Mouse (Mus musculus): ENCODE measurements around the gene Ercc2. TPM values are rescaled to one million over a fixed set of nuclear protein-coding genes. Genes with fewer than 3 reads are reported as not detected.
A peak's percentile ranks its signal among the peaks of the same experiment; 100 is the strongest.

Ercc2 gene
- total RNA-seq (2018; cell fraction: chromatin; rRNA removed) = 100 to 1,000 TPM in 1 of 26 experiments, 10 to 100 TPM in 25; 17.7 to 127 (median 48.6) TPM
- total RNA-seq (2018; cell fraction: cytosol; rRNA removed) = 10 to 100 TPM in 15 of 26 experiments, 1 to 10 TPM in 11; 6.0 to 13.2 (median 10.7) TPM
- 10 to 100 TPM in 25 of 26 experiments, 1 to 10 TPM in 1; 9.5 to 50.6 (median 21.4) TPM for total RNA-seq (2018; cell fraction: nucleus; rRNA removed)
- 5.6 to 14.2 TPM (median 13.1 TPM) in 3 replicates for polyA plus RNA-seq (2018)

GRCm38 (mm10) chr7:19381377-19382165 is at the start of gene Ercc2:
Gene Ercc2, plus strand, starts transcription at chr7:19382010.
- WGBS (ENCODE audit: missing documents) = 7% methylated on average over 48 of the region's 48 CpGs

DNA sequence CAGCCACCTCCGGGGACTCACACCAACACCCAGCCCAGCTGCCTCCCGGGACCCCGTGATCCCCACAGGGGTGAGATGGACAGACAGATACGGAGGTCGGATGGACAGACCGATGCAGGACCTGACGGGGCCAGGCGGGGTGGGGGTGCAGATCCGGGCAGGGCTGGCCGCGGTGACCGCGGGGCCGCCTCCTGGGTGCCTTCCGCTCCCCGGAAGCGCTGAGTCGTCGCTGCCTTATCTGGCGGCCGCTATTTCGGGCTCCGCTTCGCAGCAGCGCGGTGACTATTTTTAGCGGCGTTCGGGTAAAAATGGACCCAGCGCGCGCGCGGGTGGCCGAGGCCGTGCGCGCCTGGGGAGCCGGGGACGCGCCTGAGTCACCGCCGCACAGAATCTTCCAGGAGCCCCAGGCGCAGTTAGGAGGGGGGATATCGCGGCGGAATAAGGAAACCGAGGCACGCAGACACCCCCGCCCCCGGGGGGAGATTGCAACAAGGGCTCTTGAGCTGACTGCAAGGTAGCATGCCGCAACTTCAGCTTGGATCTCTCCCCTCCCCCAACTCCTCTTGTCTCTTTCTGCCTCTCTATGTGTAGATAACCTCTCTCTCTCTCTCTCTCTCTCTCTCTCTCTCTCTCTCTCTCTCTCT is 49.0 kb upstream of the Ercc2 start:
- Histone ChIP-seq H3K27ac (peak overlapping the region; percentile 38; the same call in 1 of the 2 replicates), H3K4me3 (ENCODE audit: inconsistent target) (peak overlapping the region; percentile 31), H3K36me3 (ENCODE audit: inconsistent target) (no peaks in the 10 kb centered on the region), H3K79me2 (ENCODE audit: inconsistent target) (no peaks in the 10 kb centered on the region)
- 1% methylated on average over 37 of the region's 52 CpGs for WGBS (ENCODE audit: missing documents)

More at GRCm38 (mm10) chr7:19381377-19382165, at the start of gene Ercc2:
- no peak within 1 kb of the TSS for H3K27ac ChIP-seq
- H3K36me3 ChIP-seq (ENCODE audit: inconsistent target) = peaks cover 21% of the 10 kb centered on the region
- H3K4me3 ChIP-seq (ENCODE audit: inconsistent target) = peak within 1 kb of the TSS; percentile 72
- H3K79me2 ChIP-seq (ENCODE audit: inconsistent target) = peaks cover 19% of the 10 kb centered on the region

DNA sequence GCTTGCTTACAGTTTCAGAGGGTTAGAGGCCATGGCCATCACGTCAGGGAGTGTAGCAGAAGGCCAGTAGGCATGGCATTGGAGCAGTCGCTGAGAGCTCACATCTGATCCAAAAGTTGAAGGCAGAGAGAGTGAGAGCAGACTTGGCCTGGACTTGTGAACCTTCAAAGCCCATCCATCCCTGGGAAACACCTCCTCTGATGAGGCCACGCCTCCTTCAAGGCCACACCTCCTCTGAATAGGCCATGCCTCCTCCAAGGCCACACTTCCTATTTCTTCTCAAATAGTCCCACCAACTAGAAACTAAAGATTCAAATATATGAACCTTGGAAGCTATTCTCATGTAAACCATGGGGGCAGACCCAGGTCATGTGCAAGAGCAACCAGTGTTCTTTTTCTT is 46.2 kb upstream of the Ercc2 start:
- no peaks in the 10 kb centered on the region for H3K36me3 ChIP-seq (ENCODE audit: inconsistent target)
- no peak overlapping the region for H3K4me3 ChIP-seq (ENCODE audit: inconsistent target)
- H3K27ac ChIP-seq = no peak overlapping the region
- WGBS (ENCODE audit: missing documents) = 41% methylated on average over 3 of the region's 3 CpGs
- no peaks in the 10 kb centered on the region for H3K79me2 ChIP-seq (ENCODE audit: inconsistent target)

DNA sequence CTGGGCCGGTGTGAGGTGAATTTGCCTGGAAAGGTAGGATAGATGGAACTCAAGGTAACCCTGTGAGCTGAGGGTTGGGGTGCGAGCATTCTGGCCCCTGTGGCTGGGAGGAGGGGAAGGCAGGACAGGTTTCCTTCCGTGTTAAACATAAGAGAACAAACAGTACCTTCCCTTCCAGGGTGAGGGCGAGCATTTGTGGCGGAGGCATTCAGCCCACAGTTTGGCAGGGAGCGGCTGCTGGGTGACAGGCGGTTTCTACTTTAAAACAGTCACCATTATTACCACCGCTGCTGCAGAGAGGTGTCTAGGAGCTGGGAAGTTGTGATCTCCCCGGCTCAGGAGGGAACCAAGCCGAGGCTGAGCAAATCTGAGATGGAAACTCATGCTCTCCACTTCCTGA is 44.7 kb upstream of the Ercc2 start:
- WGBS (ENCODE audit: missing documents) = 56% methylated on average over 10 of the region's 10 CpGs
- Histone ChIP-seq H3K36me3 (ENCODE audit: inconsistent target) (no peaks in the 10 kb centered on the region), H3K27ac (no peak overlapping the region), H3K4me3 (ENCODE audit: inconsistent target) (no peak overlapping the region), H3K79me2 (ENCODE audit: inconsistent target) (no peaks in the 10 kb centered on the region)

DNA sequence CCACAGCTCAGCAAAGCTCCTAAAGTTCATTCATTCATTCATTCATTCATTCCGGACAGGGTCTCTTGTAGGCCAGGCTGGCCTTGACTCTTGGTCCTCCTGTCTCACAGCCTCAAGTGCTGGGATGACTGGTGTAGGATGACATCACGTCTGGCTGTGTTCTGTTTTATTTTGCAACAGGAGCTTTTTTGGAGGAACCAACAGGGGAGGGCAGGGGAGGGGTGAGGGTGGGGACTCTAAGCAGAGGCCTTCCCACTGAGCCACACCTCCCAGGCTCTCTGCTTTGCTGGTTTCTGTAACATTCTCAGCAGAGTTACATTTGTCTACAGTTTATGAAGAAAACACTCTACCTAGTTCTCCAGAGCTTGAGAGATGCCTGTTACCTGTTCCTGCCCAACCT is 43.8 kb upstream of the Ercc2 start:
- Histone ChIP-seq H3K4me3 (ENCODE audit: inconsistent target) (no peak overlapping the region), H3K36me3 (ENCODE audit: inconsistent target) (no peaks in the 10 kb centered on the region), H3K79me2 (ENCODE audit: inconsistent target) (no peaks in the 10 kb centered on the region), H3K27ac (no peak overlapping the region)
- WGBS (ENCODE audit: missing documents) = 55% methylated on average over 2 of the region's 2 CpGs

DNA sequence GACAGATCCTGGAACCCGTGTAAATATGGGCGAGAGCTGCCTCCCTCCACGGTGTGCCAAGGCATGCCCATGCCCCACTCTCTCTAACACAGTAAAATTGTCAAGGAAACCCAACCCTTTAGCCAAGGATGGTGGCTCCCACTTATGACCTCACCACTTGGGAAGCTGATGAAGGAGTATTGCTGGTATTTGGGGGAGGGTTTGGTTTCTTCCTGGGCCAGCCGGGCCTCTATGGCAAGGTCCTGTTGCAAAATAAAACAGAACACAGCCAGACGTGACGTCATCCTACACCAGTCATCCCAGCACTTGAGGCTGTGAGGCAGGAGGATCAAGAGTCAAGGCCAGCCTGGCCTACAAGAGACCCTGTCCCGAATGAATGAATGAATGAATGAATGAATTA is 43.2 kb upstream of the Ercc2 start:
- 51% methylated on average over 7 of the region's 7 CpGs for WGBS (ENCODE audit: missing documents)
- no peaks in the 10 kb centered on the region for H3K36me3 ChIP-seq (ENCODE audit: inconsistent target)
- no peaks in the 10 kb centered on the region for H3K79me2 ChIP-seq (ENCODE audit: inconsistent target)
- no peak overlapping the region for H3K27ac ChIP-seq
- no peak overlapping the region for H3K4me3 ChIP-seq (ENCODE audit: inconsistent target)

DNA sequence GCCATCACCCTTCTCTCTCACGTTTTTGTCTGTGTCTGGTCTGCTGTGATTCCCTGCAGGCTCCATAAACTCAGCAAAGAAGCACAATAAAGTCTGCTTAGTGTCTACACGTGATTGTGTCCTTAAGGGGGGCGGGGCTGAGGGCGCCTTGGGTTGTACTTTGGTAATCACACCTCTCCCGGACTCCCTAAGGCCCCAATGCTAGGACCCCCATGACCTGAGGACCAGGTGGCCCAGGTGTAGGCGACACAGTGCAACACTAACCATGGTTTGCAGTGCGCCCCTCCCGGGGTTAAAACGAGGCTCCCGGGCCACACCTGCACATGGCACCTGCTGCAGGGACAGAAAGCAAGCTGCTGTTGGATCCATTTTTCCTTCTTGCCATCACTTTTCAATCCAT is 40.6 kb upstream of the Ercc2 start:
- no peak overlapping the region for H3K4me3 ChIP-seq (ENCODE audit: inconsistent target)
- 43% methylated on average over 10 of the region's 10 CpGs for WGBS (ENCODE audit: missing documents)

GRCm38 (mm10) chr7:19341761-19342409 is 39.9 kb upstream of the Ercc2 start:
- 2% methylated on average over 41 of the region's 41 CpGs for WGBS (ENCODE audit: missing documents)
- no peak overlapping the region for H3K27ac ChIP-seq
- no peaks in the 10 kb centered on the region for H3K36me3 ChIP-seq (ENCODE audit: inconsistent target)
- no peaks in the 10 kb centered on the region for H3K79me2 ChIP-seq (ENCODE audit: inconsistent target)
- no peak overlapping the region for H3K4me3 ChIP-seq (ENCODE audit: inconsistent target)

More for the DNA sequence above, 40.6 kb upstream of the Ercc2 start:
- Histone ChIP-seq H3K27ac (no peak overlapping the region), H3K79me2 (ENCODE audit: inconsistent target) (no peaks in the 10 kb centered on the region), H3K36me3 (ENCODE audit: inconsistent target) (no peaks in the 10 kb centered on the region)

DNA sequence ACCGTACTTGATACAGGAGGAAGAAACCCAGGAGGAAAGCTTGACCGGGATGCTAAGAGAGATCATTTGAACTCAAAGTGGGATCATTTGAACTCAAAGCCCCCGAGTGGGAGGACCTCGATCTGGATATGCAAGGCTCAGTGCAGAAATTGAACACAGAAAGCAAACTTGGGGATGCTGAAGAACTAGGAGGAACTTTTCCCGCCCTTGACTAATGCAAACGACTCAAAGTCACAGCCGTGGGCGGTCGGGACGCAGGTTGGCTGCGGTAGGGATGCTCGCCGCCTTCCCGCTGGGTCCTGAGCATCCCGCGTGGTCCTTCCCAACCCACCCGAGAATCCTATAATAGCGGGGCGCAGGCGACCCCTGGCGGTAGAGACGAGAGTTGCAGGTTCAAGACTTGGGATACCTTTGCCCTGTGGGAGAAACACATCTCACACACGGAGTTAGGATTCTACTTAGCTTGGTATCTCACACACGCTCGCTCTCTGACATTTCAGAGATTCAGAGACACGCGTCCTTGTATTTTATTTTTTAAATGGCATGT is 39.3 kb upstream of the Ercc2 start:
- Histone ChIP-seq H3K79me2 (ENCODE audit: inconsistent target) (no peaks in the 10 kb centered on the region), H3K4me3 (ENCODE audit: inconsistent target) (no peak overlapping the region), H3K36me3 (ENCODE audit: inconsistent target) (no peaks in the 10 kb centered on the region), H3K27ac (no peak overlapping the region)
- WGBS (ENCODE audit: missing documents) = 1% methylated on average over 27 of the region's 27 CpGs

DNA sequence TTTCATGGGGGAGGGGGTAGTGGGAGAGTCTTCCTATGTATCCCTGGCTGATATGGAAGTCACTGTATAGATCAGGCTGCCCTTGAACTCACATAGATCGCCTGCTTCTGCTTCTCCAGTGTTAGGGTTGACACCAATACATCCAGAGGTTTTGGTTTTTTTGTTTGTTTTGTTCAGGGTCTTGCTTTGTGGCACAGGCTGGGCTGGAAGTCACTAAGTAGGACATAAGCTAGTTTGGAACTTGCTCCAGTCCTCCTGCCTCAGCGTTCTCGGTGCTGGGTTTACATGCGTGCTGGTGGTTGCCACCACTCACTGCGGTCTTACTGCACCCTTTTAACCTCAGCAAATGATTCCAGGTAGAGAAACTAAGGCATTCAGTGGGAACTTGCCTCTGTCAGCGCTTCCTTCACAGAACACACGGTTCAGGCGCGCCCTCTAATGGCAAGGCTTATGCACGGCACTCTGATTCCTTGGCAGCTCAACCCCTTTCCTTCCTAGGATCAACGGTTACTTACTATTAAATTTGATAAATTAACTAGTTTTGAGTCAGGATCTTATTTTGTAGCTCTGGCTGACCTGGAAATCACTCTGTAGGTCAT is 38.5 kb upstream of the Ercc2 start:
- Histone ChIP-seq H3K27ac (no peak overlapping the region), H3K4me3 (ENCODE audit: inconsistent target) (no peak overlapping the region), H3K36me3 (ENCODE audit: inconsistent target) (peaks cover 4% of the 10 kb centered on the region; the same call in 1 of the 2 replicates), H3K79me2 (ENCODE audit: inconsistent target) (no peaks in the 10 kb centered on the region)
- 0% methylated on average over 11 of the region's 11 CpGs for WGBS (ENCODE audit: missing documents)

- H3K4me3 ChIP-seq (ENCODE audit: inconsistent target) = peak within 1 kb of the TSS; percentile 63
- peak within 1 kb of the TSS; percentile 25 for H3K27ac ChIP-seq
- H3K36me3 ChIP-seq (ENCODE audit: inconsistent target) = peaks cover 11% of the 10 kb centered on the region; the same call in 1 of the 2 replicates
- WGBS (ENCODE audit: missing documents) = 9% methylated on average over 12 of the region's 12 CpGs
- no peaks in the 10 kb centered on the region for H3K79me2 ChIP-seq (ENCODE audit: inconsistent target)
These were observed 37.5 kb upstream of the Ercc2 start, which contains the start of gene Ercc1 for GRCm38 (mm10) chr7:19344237-19344847. Gene Ercc1, plus strand, starts transcription at chr7:19344778.

DNA sequence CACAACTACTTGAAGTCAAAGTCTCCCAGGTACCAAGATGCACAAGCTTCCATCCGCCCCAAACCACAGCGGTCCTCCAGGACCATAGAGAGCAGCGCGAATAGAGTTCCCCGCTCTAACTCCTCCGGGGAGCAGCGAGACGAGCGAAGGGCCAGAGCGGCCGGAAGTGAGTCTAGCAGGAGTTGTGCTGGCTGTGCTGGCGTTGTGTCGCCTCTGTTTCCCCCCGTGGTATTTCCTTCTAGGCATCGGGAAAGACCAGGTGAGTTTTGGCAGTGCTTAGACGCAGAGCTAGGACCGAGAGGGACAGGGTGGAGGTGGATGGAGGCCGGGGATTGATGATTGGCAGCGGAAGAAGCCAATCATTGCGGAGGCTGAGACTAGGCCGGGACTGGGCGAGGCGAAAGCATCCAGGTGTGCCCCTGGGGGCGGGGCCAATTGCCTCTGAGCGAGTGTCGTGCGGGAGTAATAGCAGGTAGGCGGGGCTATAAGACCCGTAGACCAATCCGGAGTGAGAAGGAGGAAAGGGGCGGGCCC is 36.8 kb upstream of the Ercc2 start:
- no peaks in the 10 kb centered on the region for H3K79me2 ChIP-seq (ENCODE audit: inconsistent target)
- under 1% methylated on average over 31 of the region's 31 CpGs for WGBS (ENCODE audit: missing documents)
- peaks cover 11% of the 10 kb centered on the region; the same call in 1 of the 2 replicates for H3K36me3 ChIP-seq (ENCODE audit: inconsistent target)
- peak overlapping the region; percentile 25 for H3K27ac ChIP-seq
- H3K4me3 ChIP-seq (ENCODE audit: inconsistent target) = peak overlapping the region; percentile 63

DNA sequence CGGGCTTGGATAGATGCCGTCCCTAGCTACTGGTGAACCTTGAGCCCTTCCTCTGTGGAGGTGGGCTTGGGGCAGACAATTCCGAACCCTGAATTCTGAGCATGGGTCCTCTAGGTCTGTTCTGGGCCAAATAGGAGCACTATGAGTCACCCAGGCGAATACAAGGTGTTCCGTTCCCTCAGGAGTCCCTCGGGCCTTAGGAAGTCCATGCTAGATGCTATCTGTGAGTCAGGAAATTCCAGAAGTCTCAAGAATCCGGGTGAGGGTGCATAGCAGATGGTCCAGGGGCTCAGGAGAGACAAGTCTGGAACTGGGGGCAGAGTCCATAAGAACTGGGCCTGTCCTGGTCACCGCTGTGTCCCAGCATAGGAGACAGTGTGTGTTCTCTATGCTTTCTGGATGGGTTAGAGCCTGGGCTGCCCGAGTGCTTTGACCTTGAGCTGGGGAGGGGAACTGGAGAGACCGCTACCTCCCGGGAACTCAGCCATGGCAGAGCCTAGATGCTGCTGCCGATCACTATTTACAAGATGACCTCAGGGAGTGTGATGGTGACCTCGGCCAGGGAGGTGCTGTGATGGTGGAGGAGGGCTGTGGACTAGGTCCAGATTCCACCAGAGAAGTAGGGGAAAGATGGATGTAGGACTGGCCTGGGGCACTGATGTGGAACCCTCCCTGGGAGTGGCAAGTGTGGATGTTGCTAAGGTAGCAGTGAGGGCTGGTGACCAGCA is 32.5 kb upstream of the Ercc2 start:
- Histone ChIP-seq H3K4me3 (ENCODE audit: inconsistent target) (no peak overlapping the region), H3K36me3 (ENCODE audit: inconsistent target) (peaks cover 32% of the 10 kb centered on the region; the same call in 1 of the 2 replicates), H3K27ac (no peak overlapping the region), H3K79me2 (ENCODE audit: inconsistent target) (no peaks in the 10 kb centered on the region)
- WGBS (ENCODE audit: missing documents) = 93% methylated on average over 13 of the region's 13 CpGs
